Mouse (Mus musculus) liver, embryonic 16.5 days (tissue): ENCODE results near the gene Irak2. TPM values are rescaled to one million over a fixed set of nuclear protein-coding genes. Genes with fewer than 3 reads are reported as not detected.
"Not testable (repeated sequence)": the region's sequence is repeated elsewhere in the genome, so short reads cannot be mapped to it uniquely, and the experiment has no call there.

Source experiments
- ATAC-seq: fragments of 200-750 bp; cut with Nextera tagmentation; 2 replicates; pipeline ENCODE4 v1.8.0; 2017; ENCODE audit warnings: low read depth, mild to moderate bottlenecking, moderate number of reproducible peaks, moderate library complexity
- H3K27ac ChIP-seq: fragments of 300-500 bp; sonication (generic); 2 replicates; pipeline ENCODE4 v1.5.1; 2014; ENCODE audit warnings: mild to moderate bottlenecking, low read length
- H3K27me3 ChIP-seq: fragments of 300-500 bp; sonication (generic); 2 replicates; pipeline ENCODE4 v1.6.1; 2014; ENCODE audit warnings: low read depth, low read length, mixed read lengths; ENCODE audit not compliant: control insufficient read depth, insufficient read depth
- H3K36me3 ChIP-seq: fragments of 300-500 bp; sonication (generic); 2 replicates; pipeline ENCODE4 v1.6.1; 2014; ENCODE audit warnings: mild to moderate bottlenecking; ENCODE audit not compliant: control insufficient read depth, insufficient read depth
- H3K4me1 ChIP-seq: fragments of 300-500 bp; sonication (generic); 2 replicates; pipeline ENCODE4 v1.6.1; 2014; ENCODE audit warnings: low read depth, low read length, mixed read lengths; ENCODE audit not compliant: control insufficient read depth
- H3K4me2 ChIP-seq: fragments of 300-500 bp; sonication (generic); 2 replicates; pipeline ENCODE4 v1.6.1; 2014; ENCODE audit warnings: low read depth, low read length, mixed read lengths
- H3K4me3 ChIP-seq: fragments of 300-500 bp; sonication (generic); 2 replicates; pipeline ENCODE4 v1.5.1; 2014; ENCODE audit warnings: low read depth, mild to moderate bottlenecking, low read length
- H3K9ac ChIP-seq: fragments of 300-500 bp; sonication (generic); 2 replicates; pipeline ENCODE4 v1.6.1; 2014; ENCODE audit warnings: low read depth, low read length
- H3K9me3 ChIP-seq: fragments of 300-500 bp; sonication (generic); replicated peaks from 2 replicates; pipeline ENCODE4 v1.6.1; 2016; ENCODE audit warnings: low read length; ENCODE audit not compliant: control insufficient read depth
- WGBS: fragments of 180-500 bp; shearing (Covaris S2); extraction: QIAGEN DNeasy Blood & Tissue Kit; methylation state at CpG from one replicate; pipeline ENCODE4 v1.1.7; 2014; ENCODE audit not compliant: insufficient replicate concordance; 5-methylcytosine and 5-hydroxymethylcytosine counted together
- polyA plus RNA-seq: library from polyadenylated mRNA; unstranded; fragments of >200 nt; fragmentation: Nextera tagmentation; extraction: Ambion mirVana; gene quantifications from 2 replicates; pipeline ENCODE4 v1.2.1, GENCODE M21; 2015

Gene Irak2
- polyA plus RNA-seq, 1 experiment from 2014 or later = 13.2 TPM

DNA sequence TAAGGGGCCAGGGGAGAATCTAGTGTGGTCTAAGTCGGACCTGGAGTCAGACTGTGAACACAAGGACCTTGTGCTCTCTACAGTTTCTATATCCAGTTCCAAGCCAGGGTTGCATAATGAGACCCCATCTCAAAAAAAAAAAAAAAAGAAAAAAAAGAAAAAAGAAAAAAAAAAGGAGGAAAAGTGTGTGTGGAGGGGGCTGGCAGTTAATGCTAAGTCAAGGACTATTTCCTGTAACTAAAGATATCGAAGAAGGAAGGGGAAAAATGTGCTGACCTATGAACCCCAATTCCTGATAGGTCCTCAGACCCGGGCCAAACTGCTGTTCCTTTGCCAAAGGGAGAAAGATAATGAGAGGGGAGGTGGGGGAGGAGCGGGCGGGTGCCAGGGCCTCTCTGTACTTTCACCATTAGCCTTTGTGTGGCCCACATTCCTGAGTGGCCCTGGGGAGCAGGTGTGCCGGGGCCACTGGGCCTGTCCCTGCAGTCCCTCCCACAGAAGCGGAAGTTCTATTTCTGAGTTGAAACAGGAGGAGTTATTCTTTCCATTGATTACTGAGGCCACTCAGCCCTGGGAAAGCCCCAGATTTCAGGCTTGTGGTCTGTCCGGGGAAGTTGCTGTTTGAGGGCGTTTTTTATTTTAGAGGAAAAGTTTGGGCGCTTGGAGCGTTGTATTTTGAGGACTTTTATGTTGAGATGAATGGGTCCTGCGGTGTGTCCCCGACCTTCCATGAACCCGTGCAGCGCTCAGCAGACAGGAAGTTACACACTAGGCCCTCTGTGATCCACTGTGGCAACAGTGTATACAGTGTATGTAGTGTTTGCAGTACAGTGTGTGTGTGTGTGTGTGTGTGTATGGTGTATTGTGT lies 30.3 kb downstream of the Irak2 start:
- peaks cover 15% of the 10 kb centered on the region for H3K4me1 ChIP-seq
- H3K9me3 ChIP-seq = 0 out of 2 replicates have a peak, but pooled peaks cover 2% of the 10 kb centered on the region
- H3K27ac ChIP-seq = peak overlapping the region; percentile 48
- peak overlapping the region; percentile 15; the same call in 1 of the 2 replicates for H3K4me2 ChIP-seq
- 0 out of 2 replicates have a peak overlapping the region, but pooled peaks have one; percentile 14 for H3K9ac ChIP-seq
- no peaks in the 10 kb centered on the region for H3K27me3 ChIP-seq
- WGBS = 12% methylated on average over 15 of the region's 15 CpGs
- H3K4me3 ChIP-seq = no peak overlapping the region
- peak; percentile 74 for ATAC-seq
- peaks cover 8% of the 10 kb centered on the region; the same call in 1 of the 2 replicates for H3K36me3 ChIP-seq

DNA sequence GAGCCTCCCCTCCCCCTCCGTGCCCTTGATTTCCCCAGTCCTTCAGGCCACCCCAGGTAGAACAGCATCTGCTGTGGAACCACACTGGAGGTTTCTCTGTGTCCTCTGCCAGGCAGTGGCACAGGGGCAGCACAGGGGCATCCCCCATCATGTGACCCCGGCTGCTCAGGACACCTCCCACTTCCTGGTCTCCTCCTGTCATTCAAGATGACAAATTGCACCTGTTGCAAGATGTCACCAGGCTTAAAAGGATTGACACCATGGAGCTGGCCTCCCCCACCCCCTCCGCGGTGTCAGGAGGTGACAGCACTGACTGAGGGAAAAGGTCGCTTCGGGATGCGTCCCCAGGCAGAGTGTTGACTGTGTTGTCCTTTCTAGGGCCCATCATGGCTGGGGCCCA lies 31.6 kb downstream of the Irak2 start:
- no peak overlapping the region for H3K27ac ChIP-seq
- peak; percentile 45 for ATAC-seq
- no peaks in the 10 kb centered on the region for H3K27me3 ChIP-seq
- peaks cover 15% of the 10 kb centered on the region for H3K4me1 ChIP-seq
- H3K9ac ChIP-seq = no peak overlapping the region
- H3K36me3 ChIP-seq = peaks cover 8% of the 10 kb centered on the region; the same call in 1 of the 2 replicates
- no peak overlapping the region for H3K4me2 ChIP-seq
- H3K9me3 ChIP-seq = 0 out of 2 replicates have a peak, but pooled peaks cover 2% of the 10 kb centered on the region
- no peak overlapping the region for H3K4me3 ChIP-seq
- WGBS = 73% methylated on average over 7 of the region's 7 CpGs

- H3K27me3 ChIP-seq, H3K27ac ChIP-seq, H3K4me3 ChIP-seq, H3K9me3 ChIP-seq, ATAC-seq, H3K9ac ChIP-seq, H3K4me2 ChIP-seq, H3K36me3 ChIP-seq: not testable (repeated sequence)
- 71% methylated on average over 1 of the region's 1 CpGs for WGBS
- peaks cover 18% of the 10 kb centered on the region for H3K4me1 ChIP-seq
These were observed 33.8 kb downstream of the Irak2 start for GRCm38 (mm10) chr6:113672029-113672428.

GRCm38 (mm10) chr6:113672989-113673388 lies 34.7 kb downstream of the Irak2 start:
- H3K9ac ChIP-seq = no peak overlapping the region
- no peak overlapping the region for H3K4me3 ChIP-seq
- ATAC-seq = no peak
- WGBS = 60% methylated on average over 6 of the region's 6 CpGs
- no peak overlapping the region for H3K4me2 ChIP-seq
- H3K9me3 ChIP-seq = 0 out of 2 replicates have a peak, but pooled peaks cover 2% of the 10 kb centered on the region
- peaks cover 17% of the 10 kb centered on the region for H3K4me1 ChIP-seq
- H3K27me3 ChIP-seq = no peaks in the 10 kb centered on the region
- peaks cover 8% of the 10 kb centered on the region; the same call in 1 of the 2 replicates for H3K36me3 ChIP-seq
- H3K27ac ChIP-seq = no peak overlapping the region

- no peak for ATAC-seq
- Histone ChIP-seq H3K4me1 (peaks cover 10% of the 10 kb centered on the region), H3K4me2 (no peak overlapping the region), H3K9me3 (0 out of 2 replicates have a peak, but pooled peaks cover 2% of the 10 kb centered on the region), H3K27me3 (no peaks in the 10 kb centered on the region), H3K4me3 (no peak overlapping the region), H3K9ac (no peak overlapping the region), H3K36me3 (peaks cover 8% of the 10 kb centered on the region; the same call in 1 of the 2 replicates), H3K27ac (no peak overlapping the region)
- WGBS = 69% methylated on average over 4 of the region's 4 CpGs
These were observed 37.0 kb downstream of the Irak2 start for GRCm38 (mm10) chr6:113675234-113675633.

DNA sequence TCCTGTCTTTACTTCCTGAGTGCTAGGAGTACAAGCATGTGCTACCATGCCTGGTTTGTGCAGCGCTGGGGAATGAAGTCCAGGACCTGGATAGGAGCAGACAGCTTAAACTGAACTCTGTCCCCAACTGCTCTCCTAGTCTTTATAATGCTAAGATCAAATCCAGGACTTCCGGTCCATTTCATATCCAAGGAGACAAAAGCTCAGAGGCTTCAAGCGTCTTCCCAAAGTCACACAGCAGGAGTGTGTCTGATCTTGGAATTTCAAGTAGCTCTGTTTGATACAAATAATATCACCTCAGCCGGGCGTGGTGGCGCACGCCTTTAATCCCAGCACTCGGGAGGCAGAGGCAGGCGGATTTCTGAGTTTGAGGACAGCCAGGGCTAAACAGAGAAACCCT lies 37.7 kb downstream of the Irak2 start:
- Histone ChIP-seq H3K27ac (no peak overlapping the region), H3K4me3 (no peak overlapping the region), H3K36me3 (peaks cover 8% of the 10 kb centered on the region; the same call in 1 of the 2 replicates), H3K27me3 (no peaks in the 10 kb centered on the region), H3K9me3 (0 out of 2 replicates have a peak, but pooled peaks cover 2% of the 10 kb centered on the region), H3K4me2 (no peak overlapping the region), H3K4me1 (peaks cover 13% of the 10 kb centered on the region), H3K9ac (no peak overlapping the region)
- WGBS = 84% methylated on average over 9 of the region's 9 CpGs
- ATAC-seq = no peak

DNA sequence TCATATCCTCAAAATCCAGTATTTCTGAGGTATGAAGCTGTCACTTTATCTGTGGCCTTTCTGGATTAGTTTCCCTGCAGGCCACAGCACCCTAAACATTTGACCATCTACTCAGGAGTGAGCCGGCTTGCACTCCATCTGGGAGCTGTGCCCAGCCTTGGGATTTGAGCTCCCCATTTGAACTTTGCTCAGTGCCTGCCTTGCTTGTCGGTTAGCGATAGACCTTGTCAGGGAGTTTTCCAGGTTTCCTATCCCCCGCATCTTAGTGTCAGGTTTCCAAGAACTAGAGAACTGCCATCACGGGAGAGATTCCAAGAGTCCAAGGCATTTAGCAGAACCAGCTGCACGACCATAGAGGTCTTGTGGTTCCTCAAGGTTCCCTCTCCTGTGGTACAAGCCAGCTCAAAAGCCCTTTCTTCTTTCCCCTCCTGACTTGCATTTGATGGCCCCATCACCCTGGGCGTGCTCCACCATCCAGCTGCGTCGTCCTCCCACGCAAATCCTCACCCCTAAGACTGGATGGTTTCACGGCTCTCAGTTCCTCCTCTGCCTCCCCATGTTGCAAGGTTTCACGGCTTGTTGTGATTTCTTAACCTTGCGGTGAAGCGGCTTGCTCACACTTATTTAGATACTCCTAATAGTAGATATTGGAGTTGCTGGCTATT lies 38.9 kb downstream of the Irak2 start:
- ATAC-seq = no peak
- peaks cover 20% of the 10 kb centered on the region for H3K4me1 ChIP-seq
- no peaks in the 10 kb centered on the region for H3K9me3 ChIP-seq
- H3K36me3 ChIP-seq = no peaks in the 10 kb centered on the region
- H3K27me3 ChIP-seq = no peaks in the 10 kb centered on the region
- H3K4me2 ChIP-seq = no peak overlapping the region
- H3K4me3 ChIP-seq = no peak overlapping the region
- no peak overlapping the region for H3K27ac ChIP-seq
- H3K9ac ChIP-seq = no peak overlapping the region
- WGBS = 70% methylated on average over 14 of the region's 14 CpGs

DNA sequence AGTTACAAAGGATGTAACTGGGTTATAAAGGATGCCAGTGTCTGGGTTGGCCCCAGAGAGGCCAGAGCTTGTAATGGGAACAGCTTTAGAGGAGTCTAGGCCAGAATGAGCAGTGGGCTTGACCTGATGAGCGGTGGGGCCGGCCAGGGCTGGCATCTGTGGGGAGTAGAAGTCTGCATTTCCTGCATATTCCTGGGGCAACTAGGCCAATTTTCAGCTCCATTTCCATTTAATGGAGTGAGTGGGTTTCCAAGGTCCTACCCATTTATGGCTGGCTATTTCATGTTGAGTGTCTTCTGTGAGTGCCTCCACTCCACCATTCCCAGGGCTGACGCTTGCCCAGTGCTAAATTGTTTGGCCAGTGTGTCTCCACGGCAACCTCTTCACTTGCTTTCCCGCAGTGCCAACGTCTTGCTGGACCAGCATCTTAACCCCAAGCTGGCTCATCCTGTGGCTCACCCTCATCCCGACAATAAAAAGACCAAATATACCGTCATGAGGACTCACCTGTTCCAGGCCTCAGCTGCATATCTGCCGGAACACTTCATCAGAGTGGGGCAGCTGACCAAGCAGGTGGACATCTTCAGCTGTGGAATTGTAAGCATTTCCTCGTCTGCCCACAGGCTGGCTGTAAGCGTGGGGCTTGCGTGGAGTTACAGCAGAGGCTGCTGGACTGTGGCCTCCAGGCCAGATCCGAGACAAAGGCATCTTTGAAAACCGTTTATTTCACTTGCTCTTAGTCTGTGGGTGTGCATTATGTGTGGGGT lies 40.2 kb downstream of the Irak2 start:
- H3K36me3 ChIP-seq = no peaks in the 10 kb centered on the region; the same call in 1 of the 2 replicates
- no peak overlapping the region for H3K4me3 ChIP-seq
- peaks cover 20% of the 10 kb centered on the region for H3K4me1 ChIP-seq
- no peak overlapping the region for H3K9ac ChIP-seq
- WGBS = 78% methylated on average over 14 of the region's 14 CpGs
- H3K27ac ChIP-seq = no peak overlapping the region
- no peaks in the 10 kb centered on the region for H3K27me3 ChIP-seq
- no peaks in the 10 kb centered on the region for H3K9me3 ChIP-seq
- H3K4me2 ChIP-seq = no peak overlapping the region
- no peak for ATAC-seq
